Mouse (Mus musculus) neural tube, embryonic 11.5 days (tissue): Measurements from ENCODE around the gene Usp37. TPM values are rescaled to one million over a fixed set of nuclear protein-coding genes. Genes with fewer than 3 reads are reported as not detected.

ENCODE experiments used
- ATAC-seq: fragments of 200-750 bp; cut with Nextera tagmentation; 2 replicates; pipeline ENCODE4 v1.8.0; 2017; ENCODE audit warnings: moderate number of reproducible peaks, mild to moderate bottlenecking, moderate TSS enrichment, moderate library complexity; ENCODE audit not compliant: insufficient read depth, low FRiP score, low TSS enrichment
- DNase-seq: peaks from one replicate; pipeline ENCODE4 v3.0.0-alpha.2; 2015; ENCODE audit warnings: low spot score
- H3K27ac ChIP-seq: fragments of 300-500 bp; sonication (generic); 2 replicates; pipeline ENCODE4 v1.5.1; 2014; ENCODE audit warnings: low read depth, mild to moderate bottlenecking, low read length
- H3K27me3 ChIP-seq: fragments of 300-500 bp; sonication (generic); 2 replicates; pipeline ENCODE4 v1.6.1; 2014; ENCODE audit warnings: mild to moderate bottlenecking, low read length, mixed read lengths; ENCODE audit not compliant: control insufficient read depth, insufficient read depth
- H3K36me3 ChIP-seq: fragments of 300-500 bp; sonication (generic); 2 replicates; pipeline ENCODE4 v1.6.1; 2014; ENCODE audit warnings: mild to moderate bottlenecking, low read length, moderate library complexity, mixed read lengths; ENCODE audit not compliant: control insufficient read depth, insufficient read depth
- H3K4me1 ChIP-seq: fragments of 300-500 bp; sonication (generic); 2 replicates; pipeline ENCODE4 v1.6.1; 2014; ENCODE audit warnings: low read length, mixed read lengths; ENCODE audit not compliant: control insufficient read depth, insufficient read depth
- H3K4me2 ChIP-seq: fragments of 300-500 bp; sonication (generic); 2 replicates; pipeline ENCODE4 v1.6.1; 2014; ENCODE audit warnings: low read depth, mild to moderate bottlenecking, moderate library complexity
- H3K4me3 ChIP-seq: fragments of 300-500 bp; sonication (generic); 2 replicates; pipeline ENCODE4 v1.5.1; 2014; ENCODE audit warnings: low read depth, low read length
- H3K9ac ChIP-seq: fragments of 300-500 bp; sonication (generic); 2 replicates; pipeline ENCODE4 v1.6.1; 2014; ENCODE audit warnings: mild to moderate bottlenecking, low read length
- H3K9me3 ChIP-seq: fragments of 300-500 bp; sonication (generic); 2 replicates; pipeline ENCODE4 v1.6.1; 2016; ENCODE audit warnings: low read length; ENCODE audit not compliant: control insufficient read depth
- WGBS: fragments of 180-500 bp; shearing (Covaris S2); extraction: QIAGEN DNeasy Blood & Tissue Kit; methylation state at CpG from one replicate; pipeline ENCODE4 v1.1.7; 2014; 5-methylcytosine and 5-hydroxymethylcytosine counted together
- polyA plus RNA-seq: library from polyadenylated mRNA; unstranded; fragments of >200 nt; fragmentation: Nextera tagmentation; extraction: Ambion mirVana; gene quantifications from 2 replicates; pipeline ENCODE4 v1.2.1, GENCODE M21; 2014

The Usp37 gene
- polyA plus RNA-seq, 1 experiment from 2014 or later = 42.6 TPM

DNA sequence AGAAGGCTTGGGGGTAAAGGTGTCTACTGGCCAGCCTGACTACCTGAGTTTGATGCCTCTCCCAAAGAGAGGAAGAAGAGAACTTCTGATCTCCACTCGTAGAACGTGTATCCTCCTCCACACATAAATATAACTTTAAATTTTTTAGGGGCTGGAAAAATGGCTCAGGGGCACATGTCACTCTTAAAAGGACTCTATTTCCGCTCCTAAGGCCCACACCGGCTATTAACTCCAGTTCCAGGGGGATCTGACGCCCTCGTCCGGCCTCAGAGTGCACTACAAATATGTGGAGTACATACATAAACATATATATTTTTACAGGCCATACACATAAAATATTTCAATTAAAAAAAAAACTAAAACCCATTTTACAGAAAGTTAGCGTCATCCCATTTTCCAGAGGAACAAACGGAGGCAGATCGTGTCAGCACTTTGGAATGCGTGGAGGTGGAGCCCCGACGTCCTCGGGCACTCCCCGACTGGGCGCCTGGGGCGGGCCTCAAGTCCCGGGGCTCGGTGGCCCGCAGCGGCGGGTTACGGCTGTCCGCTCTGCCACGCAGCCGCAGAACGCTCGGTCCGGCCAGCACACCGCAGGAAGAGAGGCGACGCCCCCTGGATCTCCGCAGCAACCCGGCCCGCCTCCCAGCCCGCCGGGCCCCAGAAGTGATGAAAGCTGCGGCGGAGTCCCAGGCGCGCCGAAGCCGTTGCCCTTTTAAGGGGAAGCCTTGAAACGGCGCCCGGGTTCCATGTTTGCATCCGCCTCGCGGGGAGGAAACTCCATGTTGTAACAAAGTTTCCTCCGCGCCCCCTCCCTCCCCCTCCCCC is 152.9 kb downstream of the Usp37 start, which contains the start of gene Ctdsp1:
TSS of gene Ctdsp1 (plus strand) at position 586 of the 825 bp plus-strand sequence.
- Histone ChIP-seq H3K9me3 (no peaks in the 10 kb centered on the region), H3K4me2 (peak within 1 kb of the TSS; percentile 88), H3K4me1 (peaks cover 14% of the 10 kb centered on the region), H3K4me3 (peak within 1 kb of the TSS; percentile 91), H3K9ac (peak within 1 kb of the TSS; percentile 90), H3K27me3 (0 out of 2 replicates have a peak, but pooled peaks cover 4% of the 10 kb centered on the region), H3K27ac (peak within 1 kb of the TSS; percentile 86), H3K36me3 (peaks cover 7% of the 10 kb centered on the region; the same call in 1 of the 2 replicates)
- peak; percentile 68 for ATAC-seq
- WGBS = 2% methylated on average over 51 of the region's 51 CpGs
- DNase-seq = peak; percentile 98

DNA sequence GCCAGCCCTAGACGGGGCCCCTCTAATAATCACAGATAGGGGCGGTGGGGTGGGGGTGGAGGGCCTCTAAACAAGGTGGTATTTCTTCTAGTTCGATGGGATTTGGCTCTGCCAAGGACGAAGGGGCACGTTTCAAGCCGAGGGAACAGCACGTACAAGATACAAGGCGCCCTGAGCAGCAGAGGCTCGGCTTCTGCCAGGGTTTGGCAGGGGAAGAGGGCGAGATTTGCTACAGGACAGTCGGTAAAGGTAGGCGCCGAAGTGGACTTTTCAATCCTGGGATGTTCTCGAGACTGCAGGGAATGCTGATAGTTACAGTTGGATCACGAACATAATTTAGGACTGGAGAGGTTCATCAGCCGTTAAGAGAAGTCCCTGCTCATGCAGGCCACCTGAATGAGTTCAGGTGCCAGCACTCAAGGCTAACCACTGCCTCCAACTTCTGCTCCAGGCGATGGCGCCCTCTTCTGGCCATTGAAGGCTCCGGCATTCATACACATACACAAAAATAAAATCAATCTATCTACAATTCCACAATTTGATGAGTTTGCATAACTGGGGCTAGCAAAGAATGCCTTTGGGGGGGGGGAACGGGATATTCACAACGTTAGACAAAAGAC is 153.7 kb downstream of the Usp37 start:
- Histone ChIP-seq H3K27me3 (0 out of 2 replicates have a peak, but pooled peaks cover 4% of the 10 kb centered on the region), H3K4me3 (peak overlapping the region; percentile 91), H3K9me3 (no peaks in the 10 kb centered on the region), H3K9ac (no peak overlapping the region; the same call in 1 of the 2 replicates), H3K27ac (no peak overlapping the region), H3K4me1 (peaks cover 14% of the 10 kb centered on the region), H3K36me3 (peaks cover 7% of the 10 kb centered on the region; the same call in 1 of the 2 replicates), H3K4me2 (peak overlapping the region; percentile 36)
- peak; percentile 41 for DNase-seq
- no peak for ATAC-seq
- WGBS = 5% methylated on average over 21 of the region's 21 CpGs

DNA sequence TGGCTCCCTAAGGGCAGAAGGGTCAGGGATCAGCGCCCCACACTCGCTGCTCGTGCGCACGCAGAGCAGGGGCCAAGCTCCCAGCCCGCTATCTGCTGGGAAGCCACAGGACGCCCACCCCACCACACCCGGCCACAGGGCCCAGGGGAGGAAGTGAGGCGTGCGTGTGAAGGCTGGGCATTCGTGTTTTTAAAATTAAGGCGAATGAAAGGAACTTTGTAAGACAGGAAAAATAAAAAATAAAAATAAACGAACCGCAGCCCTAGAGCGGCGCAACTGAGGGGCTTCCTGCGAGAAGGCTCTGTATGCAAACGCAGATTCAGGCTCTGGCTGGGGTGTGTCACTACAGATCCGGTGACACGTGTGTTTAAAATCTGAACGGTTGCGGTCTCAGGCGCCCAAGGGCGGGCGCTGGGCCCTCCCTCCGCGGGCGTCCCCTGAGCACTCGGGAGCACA is 154.2 kb downstream of the Usp37 start:
- Histone ChIP-seq H3K27ac (no peak overlapping the region), H3K4me2 (peak overlapping the region; percentile 36), H3K27me3 (0 out of 2 replicates have a peak, but pooled peaks cover 4% of the 10 kb centered on the region), H3K9me3 (no peaks in the 10 kb centered on the region), H3K9ac (no peak overlapping the region; the same call in 1 of the 2 replicates), H3K4me1 (peaks cover 14% of the 10 kb centered on the region), H3K4me3 (peak overlapping the region; percentile 7; the same call in 1 of the 2 replicates), H3K36me3 (peaks cover 6% of the 10 kb centered on the region; the same call in 1 of the 2 replicates)
- 4% methylated on average over 29 of the region's 29 CpGs for WGBS
- ATAC-seq = no peak
- DNase-seq = no peak

DNA sequence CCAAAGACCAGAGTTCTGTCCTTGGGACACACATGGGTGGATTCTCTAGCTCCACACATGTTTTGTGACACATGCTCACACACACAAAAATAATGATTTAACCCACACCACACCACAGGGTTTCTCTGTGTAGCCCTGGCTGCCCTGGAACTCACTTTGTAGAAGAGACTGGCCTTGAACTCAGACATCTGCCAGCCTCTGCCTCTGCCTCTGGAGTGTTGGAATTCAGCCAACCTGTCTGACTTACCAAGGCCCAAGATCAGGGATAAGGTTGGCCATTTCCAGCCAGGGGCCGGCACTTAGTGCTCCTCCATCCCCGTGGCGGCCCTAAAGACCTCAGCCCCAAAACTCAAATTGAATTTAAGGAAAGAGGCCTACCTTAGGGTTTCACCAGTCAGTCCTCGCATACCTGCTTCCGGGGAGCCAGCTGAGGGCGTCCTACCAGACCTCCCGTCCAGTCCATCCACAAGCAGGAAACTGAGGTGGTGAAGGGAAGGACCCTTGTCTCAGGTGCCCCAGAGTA is 155.6 kb downstream of the Usp37 start:
- Histone ChIP-seq H3K9me3 (no peaks in the 10 kb centered on the region), H3K36me3 (no peaks in the 10 kb centered on the region), H3K9ac (no peak overlapping the region), H3K4me1 (peaks cover 14% of the 10 kb centered on the region), H3K4me3 (no peak overlapping the region), H3K4me2 (no peak overlapping the region), H3K27me3 (0 out of 2 replicates have a peak, but pooled peaks cover 4% of the 10 kb centered on the region), H3K27ac (no peak overlapping the region)
- 72% methylated on average over 7 of the region's 7 CpGs for WGBS
- ATAC-seq = no peak
- no peak for DNase-seq

DNA sequence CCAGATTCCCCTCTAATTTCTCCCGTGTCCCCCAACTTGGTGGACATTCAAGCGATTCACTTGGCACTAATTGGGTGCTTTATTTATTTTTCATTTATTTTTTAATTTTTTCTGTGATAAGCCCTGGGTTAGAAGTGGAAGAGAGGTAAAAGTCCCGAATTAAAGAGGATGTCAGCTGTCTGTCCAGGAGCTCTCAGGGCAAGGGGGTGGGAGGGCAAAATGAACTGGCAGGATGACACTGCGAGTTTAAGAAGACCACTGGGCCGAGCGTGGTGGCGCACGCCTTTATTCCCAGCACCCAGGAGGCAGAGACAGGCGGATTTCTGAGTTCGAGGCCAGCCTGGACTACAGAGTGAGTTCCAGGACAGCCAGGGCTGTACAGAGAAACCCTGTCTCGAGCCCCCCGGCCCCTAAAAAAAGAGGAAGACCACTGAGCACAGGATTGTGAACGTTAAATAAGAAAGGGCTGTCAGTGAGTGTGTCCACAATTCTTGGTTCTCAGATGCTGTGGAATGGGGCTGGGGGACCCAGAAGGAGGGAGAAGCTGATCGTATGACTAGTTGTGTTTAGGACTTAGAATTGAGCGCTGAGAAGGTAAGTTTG is 156.6 kb downstream of the Usp37 start:
- H3K4me3 ChIP-seq = no peak overlapping the region
- peak overlapping the region; percentile 91; the same call in 1 of the 2 replicates for H3K27ac ChIP-seq
- 67% methylated on average over 15 of the region's 15 CpGs for WGBS
- peak overlapping the region; percentile 63 for H3K4me2 ChIP-seq
- no peaks in the 10 kb centered on the region for H3K9me3 ChIP-seq
- peaks cover 8% of the 10 kb centered on the region for H3K4me1 ChIP-seq
- no peaks in the 10 kb centered on the region for H3K36me3 ChIP-seq
- DNase-seq (no peak), ATAC-seq (no peak)
- H3K9ac ChIP-seq = no peak overlapping the region
- H3K27me3 ChIP-seq = 0 out of 2 replicates have a peak, but pooled peaks cover 4% of the 10 kb centered on the region

DNA sequence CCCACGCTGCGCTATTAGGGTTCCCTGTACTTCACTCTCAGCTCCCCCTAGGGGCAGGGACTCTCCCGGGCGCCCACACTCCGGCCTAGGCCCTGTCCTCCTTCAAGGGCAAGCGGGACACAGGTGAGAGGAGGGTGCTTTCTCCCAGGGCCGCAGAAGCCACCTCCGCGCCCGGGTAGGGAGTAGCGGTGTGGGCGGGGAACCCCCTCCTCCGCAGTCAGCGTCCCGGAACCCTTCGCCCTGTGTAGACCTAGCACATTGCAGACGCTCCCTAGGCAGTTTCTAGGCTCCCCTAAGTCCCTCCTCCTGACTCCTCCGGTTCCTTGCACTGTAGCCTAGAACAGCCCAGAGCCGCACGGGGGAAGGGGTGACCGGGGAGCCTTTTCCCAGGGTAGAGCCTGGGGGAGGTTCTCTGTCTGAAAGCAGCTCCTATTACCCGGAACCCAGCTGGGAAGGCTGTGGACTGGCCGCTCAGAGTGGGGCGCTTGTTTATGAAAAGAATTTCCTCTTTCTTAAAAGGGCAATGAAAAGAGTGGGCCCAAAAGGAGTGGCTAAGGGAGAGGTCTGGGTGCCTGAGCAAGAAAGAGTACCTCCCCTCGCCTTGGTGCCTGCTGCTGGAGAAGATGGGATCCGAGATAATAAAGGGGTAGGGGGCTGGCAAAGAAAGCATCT is 157.2 kb downstream of the Usp37 start:
- peaks cover 6% of the 10 kb centered on the region; the same call in 1 of the 2 replicates for H3K4me1 ChIP-seq
- DNase-seq (peak; percentile 95), ATAC-seq (peak; percentile 85)
- H3K4me2 ChIP-seq = peak overlapping the region; percentile 63
- peak overlapping the region; percentile 73 for H3K9ac ChIP-seq
- under 1% methylated on average over 26 of the region's 26 CpGs for WGBS
- H3K9me3 ChIP-seq = no peaks in the 10 kb centered on the region
- no peaks in the 10 kb centered on the region for H3K36me3 ChIP-seq
- H3K4me3 ChIP-seq = peak overlapping the region; percentile 58
- H3K27me3 ChIP-seq = 0 out of 2 replicates have a peak, but pooled peaks cover 4% of the 10 kb centered on the region
- H3K27ac ChIP-seq = peak overlapping the region; percentile 91

DNA sequence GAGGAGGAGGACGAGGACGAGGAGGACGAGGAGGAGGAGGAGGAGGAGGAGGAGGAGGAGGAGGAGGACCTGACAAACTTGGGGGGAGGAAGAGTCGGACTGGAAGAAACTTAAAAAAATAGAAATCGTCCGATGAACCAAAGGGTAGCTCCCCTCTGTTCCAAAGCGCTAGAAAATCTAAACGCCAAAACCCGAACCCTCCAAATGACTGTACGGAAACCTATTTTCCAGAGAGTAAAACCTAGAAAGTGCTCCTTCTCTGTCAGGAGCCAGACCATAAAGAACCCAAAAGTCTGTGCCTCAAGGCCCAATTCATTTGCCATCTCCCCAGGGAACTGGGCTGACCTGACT is 157.7 kb downstream of the Usp37 start:
- Histone ChIP-seq H3K4me2 (peak overlapping the region; percentile 63), H3K9ac (peak overlapping the region; percentile 73), H3K27ac (peak overlapping the region; percentile 91), H3K4me1 (peaks cover 6% of the 10 kb centered on the region; the same call in 1 of the 2 replicates), H3K36me3 (no peaks in the 10 kb centered on the region), H3K4me3 (peak overlapping the region; percentile 58), H3K9me3 (no peaks in the 10 kb centered on the region), H3K27me3 (0 out of 2 replicates have a peak, but pooled peaks cover 4% of the 10 kb centered on the region)
- 58% methylated on average over 7 of the region's 10 CpGs for WGBS
- ATAC-seq (no peak), DNase-seq (no peak)

DNA sequence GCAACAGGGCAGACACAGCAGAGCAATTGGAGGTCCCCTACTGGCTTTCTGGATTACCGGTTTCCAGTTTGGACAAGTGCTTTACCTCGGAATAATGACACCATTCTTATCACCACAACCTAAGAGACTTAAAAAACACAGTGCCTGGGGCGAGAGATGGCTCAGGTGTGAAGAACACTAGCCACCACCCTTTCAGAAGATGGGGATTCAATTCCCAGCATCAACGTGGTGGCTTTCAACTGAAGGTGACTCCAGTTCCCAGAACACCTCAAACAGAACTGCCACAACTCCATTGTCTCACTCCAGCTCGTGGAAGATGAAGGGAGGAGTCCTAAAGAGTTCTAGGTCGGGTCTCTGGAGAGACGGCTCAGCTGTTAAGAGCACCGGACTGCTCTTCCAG is 158.6 kb downstream of the Usp37 start:
- WGBS = 88% methylated on average over 8 of the region's 8 CpGs
- Histone ChIP-seq H3K36me3 (no peaks in the 10 kb centered on the region), H3K27ac (no peak overlapping the region), H3K4me3 (no peak overlapping the region), H3K4me2 (no peak overlapping the region), H3K9ac (no peak overlapping the region), H3K9me3 (no peaks in the 10 kb centered on the region), H3K4me1 (peaks cover 6% of the 10 kb centered on the region; the same call in 1 of the 2 replicates), H3K27me3 (0 out of 2 replicates have a peak, but pooled peaks cover 1% of the 10 kb centered on the region)
- no peak for DNase-seq
- ATAC-seq = no peak
